Mouse (Mus musculus) G1E-ER4 (cell line): ENCODE data around the gene Olfr1357. TPM values are rescaled to one million over a fixed set of nuclear protein-coding genes. Genes with fewer than 3 reads are reported as not detected.

ENCODE experiments used
- GATA1 ChIP-seq: IDR thresholded peaks from one replicate; pipeline ENCODE4 v1.8.0; 2012; ENCODE audit warnings: low read length, inconsistent platforms
- polyA plus RNA-seq: library from polyadenylated mRNA; stranded (reverse); fragments of >175 nt; gene quantifications from 2 replicates; pipeline ENCODE4 v1.2.3, GENCODE M21; 2012

Gene Olfr1357
- polyA plus RNA-seq, result not detected in 2 replicates

DNA sequence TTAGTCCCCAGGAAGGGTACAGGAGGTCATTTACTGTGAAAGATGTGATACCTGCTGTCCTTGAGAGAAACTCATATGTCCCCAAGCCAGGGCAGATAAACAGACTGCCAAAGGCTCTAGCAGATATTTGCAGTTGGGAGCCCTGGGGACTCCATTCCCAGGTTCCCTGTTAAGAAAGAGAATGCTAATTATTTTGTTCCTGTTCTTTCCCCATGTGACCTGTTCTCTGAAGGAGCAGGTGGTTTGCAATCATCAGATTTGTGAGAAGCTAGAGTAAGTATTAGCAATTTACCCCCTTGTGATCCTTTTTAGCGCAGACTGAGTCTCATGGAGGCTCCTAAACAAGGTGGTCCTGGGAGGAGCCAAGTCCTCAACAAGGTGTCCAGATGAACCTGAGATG lies at the start of gene Olfr1357:
Gene Olfr1357, minus strand, starts transcription at position 101 of the 400 bp plus-strand sequence.
- no peak for TF ChIP-seq GATA1

GRCm38 (mm10) chr10:78664546-78664945 lies 46.7 kb upstream of the Olfr1357 start:
- TF ChIP-seq GATA1, result no peak

- no peak for TF ChIP-seq GATA1
Observed at GRCm38 (mm10) chr10:78661198-78661597, 43.3 kb upstream of the Olfr1357 start.

GRCm38 (mm10) chr10:78632311-78632710 lies 14.4 kb upstream of the Olfr1357 start:
- no peak for TF ChIP-seq GATA1

DNA sequence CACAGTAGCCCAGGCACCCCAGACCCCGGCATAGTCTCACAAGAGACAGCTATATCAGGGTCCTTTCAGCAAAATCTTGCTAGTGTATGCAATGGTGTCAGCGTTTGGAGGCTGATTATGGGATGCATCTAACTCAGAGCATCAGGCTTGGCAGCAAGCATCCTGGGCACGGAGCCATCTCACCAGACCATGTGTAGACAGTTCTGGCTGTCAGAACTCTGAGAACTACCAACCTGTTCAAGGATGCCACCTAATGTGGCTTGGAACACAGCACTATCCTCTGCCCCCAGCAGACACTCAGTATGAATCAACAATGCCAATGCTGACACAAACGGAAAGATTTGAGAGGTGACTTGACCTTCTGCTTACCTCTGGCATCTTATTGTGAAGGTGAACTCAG lies 12.3 kb upstream of the Olfr1357 start:
- TF ChIP-seq GATA1, result no peak

DNA sequence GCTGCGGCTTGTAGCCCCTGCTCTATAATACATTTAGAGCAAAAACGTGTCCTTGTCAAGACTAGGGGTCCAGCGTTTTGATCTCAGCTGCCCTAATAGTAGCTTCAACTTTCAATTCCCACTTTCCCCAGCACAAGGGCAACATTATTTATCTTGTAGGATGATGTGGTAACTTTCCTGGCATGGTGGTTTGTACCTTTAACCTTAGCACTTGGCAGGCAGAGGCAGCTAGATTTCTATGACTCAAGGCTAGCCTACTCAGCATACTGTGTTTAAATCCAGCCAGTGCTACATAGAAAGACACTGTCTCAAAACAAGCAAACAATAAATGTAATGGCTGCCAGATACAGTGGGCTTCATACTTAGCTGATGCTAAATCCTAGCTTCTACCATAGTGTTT lies 10.3 kb downstream of the Olfr1357 start:
- TF ChIP-seq GATA1, result no peak

GRCm38 (mm10) chr10:78605080-78605479 lies 12.8 kb downstream of the Olfr1357 start:
- TF ChIP-seq GATA1, result no peak

- no peak for TF ChIP-seq GATA1
Observed at GRCm38 (mm10) chr10:78599865-78600264, 18.0 kb downstream of the Olfr1357 start.

DNA sequence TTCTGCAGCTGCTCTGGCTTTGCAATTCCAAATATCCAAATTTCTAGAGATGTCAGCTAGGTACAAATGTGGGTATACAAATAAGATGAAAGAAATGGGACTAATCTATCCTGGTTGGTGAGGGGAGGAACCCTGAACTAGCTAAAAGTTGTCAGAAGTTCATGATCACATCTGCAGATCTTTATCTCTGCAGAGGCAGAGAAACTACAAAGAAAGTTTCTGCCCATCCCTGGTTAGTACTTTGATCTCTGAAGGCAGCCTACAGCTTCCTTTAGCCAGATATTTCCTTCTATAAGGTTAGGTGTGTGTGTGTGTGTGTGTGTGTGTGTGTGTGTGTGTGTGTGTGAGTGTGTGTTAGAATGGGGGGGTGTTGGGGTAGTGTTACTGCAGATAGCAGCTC lies 23.3 kb downstream of the Olfr1357 start:
- TF ChIP-seq GATA1, result no peak

DNA sequence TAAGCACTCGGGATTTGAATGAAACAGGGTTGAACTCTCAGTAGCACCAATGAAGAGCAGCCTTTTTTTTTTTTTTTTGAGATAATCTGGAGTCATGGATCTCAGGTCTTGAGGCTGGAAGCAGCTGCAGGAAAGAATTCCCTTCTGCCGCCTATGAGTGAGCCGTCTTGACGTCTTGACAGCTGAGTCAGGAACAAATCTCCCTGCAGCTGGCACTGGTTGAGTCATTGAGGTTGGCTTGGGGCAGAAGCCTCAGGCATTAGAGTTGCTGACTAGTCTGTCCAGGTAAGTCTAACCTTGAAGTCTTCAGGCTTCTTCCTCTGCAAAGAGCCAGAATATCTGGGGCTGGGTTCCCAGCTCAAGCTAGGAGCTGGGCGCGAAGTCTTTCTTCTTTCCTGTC lies 23.7 kb downstream of the Olfr1357 start:
- no peak for TF ChIP-seq GATA1

- TF ChIP-seq GATA1, result no peak
Observed at GRCm38 (mm10) chr10:78593736-78594135, 24.1 kb downstream of the Olfr1357 start.

GRCm38 (mm10) chr10:78592856-78593379 lies 25.0 kb downstream of the Olfr1357 start:
- TF ChIP-seq GATA1, result no peak

DNA sequence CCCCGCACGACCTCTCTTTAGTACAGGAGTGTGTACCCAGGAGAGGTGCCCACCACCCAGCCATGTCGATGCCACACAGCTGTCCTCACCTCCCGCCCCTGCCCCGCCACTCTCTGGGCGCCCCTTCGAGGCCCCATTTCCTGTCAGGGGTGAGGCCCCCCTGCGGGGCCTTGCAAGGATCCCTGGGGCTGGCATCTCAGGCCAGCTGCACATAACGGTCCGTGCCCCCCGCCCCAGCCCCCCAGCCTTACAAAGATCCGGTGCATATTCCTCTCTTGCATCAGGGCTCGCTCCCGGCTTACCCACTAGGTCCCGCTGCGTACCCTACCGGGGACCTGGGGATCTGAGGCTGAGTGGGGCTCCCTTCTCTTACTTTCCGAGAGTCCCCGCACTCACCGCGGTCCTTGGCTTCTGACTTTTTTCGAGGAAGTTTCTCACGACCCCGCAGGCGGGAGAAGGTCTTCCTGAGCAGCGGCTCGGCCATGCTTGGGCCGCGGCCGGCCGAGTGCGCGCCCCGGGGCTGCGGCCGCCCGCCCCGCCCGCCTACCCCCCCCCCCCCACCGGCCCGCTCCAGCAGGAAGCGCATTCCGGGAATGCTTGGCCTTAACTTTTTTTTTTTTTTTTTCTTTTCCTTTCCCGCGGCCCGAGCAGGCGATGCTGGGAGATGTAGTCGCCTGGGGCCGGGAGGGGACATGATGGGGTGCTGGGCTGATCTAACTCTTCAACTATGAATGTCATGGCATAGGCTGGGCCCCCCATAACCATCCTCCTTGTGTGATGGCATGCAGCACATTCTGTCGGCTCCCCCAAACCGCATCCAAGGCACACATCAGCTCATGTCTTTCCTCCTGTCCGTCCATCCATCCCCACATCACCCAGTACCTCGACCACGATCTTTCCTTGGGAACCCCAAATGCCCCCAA lies 26.2 kb downstream of the Olfr1357 start, which contains the start of gene Syde1:
Gene Syde1, minus strand, starts transcription at position 559 of the 923 bp plus-strand sequence.
- TF ChIP-seq GATA1, result no peak

DNA sequence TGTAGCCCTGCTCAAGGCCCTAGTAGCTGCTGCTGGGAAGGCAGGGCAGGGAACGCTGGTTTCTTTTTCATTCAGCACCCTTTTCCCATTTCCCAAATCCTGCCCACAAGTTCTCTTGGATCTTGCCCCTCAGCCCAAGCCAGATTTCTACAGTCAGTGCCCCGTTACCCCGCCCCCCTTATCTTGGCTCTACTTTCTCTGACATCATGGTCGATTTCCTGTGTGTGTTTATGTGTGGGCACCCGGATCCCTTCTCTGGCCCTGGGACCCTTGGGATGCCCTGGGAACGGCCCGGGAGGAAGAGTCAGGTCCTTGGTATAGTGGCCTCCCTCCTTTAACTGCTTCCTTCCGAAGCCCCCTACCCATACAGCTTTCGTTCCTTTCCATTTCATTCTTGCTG lies 27.1 kb downstream of the Olfr1357 start:
- TF ChIP-seq GATA1, result no peak

- no peak for TF ChIP-seq GATA1
Observed at GRCm38 (mm10) chr10:78589901-78590300, 28.0 kb downstream of the Olfr1357 start.

DNA sequence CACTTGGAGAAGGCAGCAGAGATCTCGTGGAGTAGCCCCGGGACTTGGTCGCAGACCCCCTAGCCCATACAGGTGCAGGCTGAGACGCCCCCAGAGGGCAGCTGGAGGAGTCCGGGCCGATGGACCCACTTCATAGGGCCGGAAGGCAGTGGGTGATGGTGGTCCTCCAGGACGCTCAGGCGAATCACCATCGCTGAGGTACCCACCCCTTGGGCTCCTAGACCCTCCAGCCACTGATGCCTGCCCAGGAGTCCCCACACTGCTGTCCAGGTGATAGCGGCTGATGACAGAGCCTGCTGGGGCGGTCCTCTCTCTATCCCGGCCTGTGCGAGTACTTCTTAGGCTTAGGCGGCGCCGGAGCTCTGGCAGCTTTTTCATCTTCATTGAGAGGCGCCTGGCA lies 28.6 kb downstream of the Olfr1357 start:
- TF ChIP-seq GATA1, result no peak

- no peak for TF ChIP-seq GATA1
Observed at GRCm38 (mm10) chr10:78586026-78586425, 31.8 kb downstream of the Olfr1357 start.

DNA sequence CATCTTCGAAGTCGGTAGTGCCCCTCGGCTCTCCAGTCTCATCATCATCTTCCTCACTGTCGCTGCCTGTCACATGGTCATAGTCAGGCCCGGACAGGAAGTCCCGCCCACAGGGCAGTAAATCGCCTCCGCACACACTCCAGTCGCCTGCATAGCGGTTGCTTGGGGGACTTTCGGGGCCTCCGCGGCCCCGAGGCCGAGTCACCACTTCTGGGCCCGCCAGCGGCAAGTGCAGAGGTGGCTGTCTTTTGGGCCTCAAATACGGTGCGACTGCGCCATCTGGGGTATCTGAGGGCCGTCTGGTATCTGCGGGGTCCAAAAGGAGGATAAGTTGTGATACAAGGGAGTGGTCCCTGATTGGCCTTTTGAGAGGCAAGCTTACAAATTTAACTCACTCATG lies 32.3 kb downstream of the Olfr1357 start:
- no peak for TF ChIP-seq GATA1
